ENCODE assay signal across 9 mouse cellular contexts in genomic region chr7:141168518-141168953, GRCm38 (mm10). TPM values are rescaled to one million over a fixed set of nuclear protein-coding genes. Genes with fewer than 3 reads are reported as not detected.
DNase-seq lines count a peak whose midpoint lies in the region; ATAC-seq lines count a peak whose summit lies in the region.
"Had no signal": no experiment of that assay in that cellular context is flagged by ENCODE, and none has a peak within 500 bp of the region (broad histone marks: within the 10 kb centered on the region; RNA-seq: fewer than 3 reads in every experiment).

No protein-coding gene starts in this region.

- peak; percentile 92 for DNase-seq in A20 (ENCODE audit: low read depth, low spot score)
- DNase-seq in adrenal gland, adult (ENCODE audit: inconsistent age in 2 of 2, low spot score in 1 of 2) = peak; percentile 88 to 95
- DNase-seq in kidney, postnatal 10 days = peak; percentile 80
- peak; percentile 90 for DNase-seq in lung, postnatal 25 days (ENCODE audit: low spot score)
- DNase-seq in ovary, postnatal 14 days (ENCODE audit: low spot score) = peak; percentile 52
- peak; percentile 61 for DNase-seq in thymus, postnatal 4 days

- H3K9me3 ChIP-seq in heart, embryonic 15.5 days (replicated peaks) = no peaks in the 10 kb centered on the region

- peaks cover 38% of the 10 kb centered on the region for H3K4me1 ChIP-seq in heart, embryonic 15.5 days (replicated peaks)

- peak overlapping the region; percentile 78 for H3K4me2 ChIP-seq in heart, embryonic 15.5 days

- peak overlapping the region; percentile 73 for H3K9ac ChIP-seq in heart, embryonic 15.5 days

- peaks cover 6% of the 10 kb centered on the region for H3K36me3 ChIP-seq in heart, embryonic 15.5 days

- WGBS in heart, embryonic 15.5 days = 2% methylated on average over 22 of the region's 22 CpGs

- ATAC-seq in erythroblast, adult 5-6 weeks (replicated peaks; ENCODE audit: low FRiP score, poor library complexity, severe bottlenecking) = peak; percentile 68
- ATAC-seq in heart, embryonic 15.5 days (replicated peaks; ENCODE audit: insufficient number of reproducible peaks, insufficient read depth, low FRiP score, low read depth) = peak; percentile 20; the same call in 1 of the 2 replicates

- H3K27ac ChIP-seq in heart, embryonic 15.5 days = peak overlapping the region; percentile 49; the same call in 1 of the 2 replicates

- peak overlapping the region; percentile 68 for H3K4me3 ChIP-seq in heart, embryonic 15.5 days

- no peaks in the 10 kb centered on the region for H3K27me3 ChIP-seq in heart, embryonic 15.5 days

RNA-seq across cellular contexts. Expression of gene Rnh1, which starts 4.1 kb away (rescaled TPM):
- 11.9 and 13.8 TPM in 2 replicates for total RNA-seq in erythroblast, adult 5-6 weeks (2015; ENCODE audit: low replicate concordance)
- 15.1 and 15.7 TPM in 2 replicates for total RNA-seq in erythroblast, adult 5-6 weeks (2017; ENCODE audit: low replicate concordance)
- 86.6 and 111 TPM in 2 replicates for polyA plus RNA-seq in heart, embryonic 15.5 days (2015; fragmentation: Nextera tagmentation; extraction: Ambion mirVana)

RNA-seq across cellular contexts. Expression of gene Hras, which starts 25.3 kb away (rescaled TPM):
- total RNA-seq in erythroblast, adult 5-6 weeks (2015; ENCODE audit: low replicate concordance) = 3.8 and 24.9 TPM in 2 replicates
- total RNA-seq in erythroblast, adult 5-6 weeks (2017; ENCODE audit: low replicate concordance) = 11.4 and 20.8 TPM in 2 replicates
- 74.4 and 92.5 TPM in 2 replicates for polyA plus RNA-seq in heart, embryonic 15.5 days (2015; fragmentation: Nextera tagmentation; extraction: Ambion mirVana)

RNA-seq across cellular contexts. Expression of gene Lrrc56, which starts 25.4 kb away (rescaled TPM):
- total RNA-seq in erythroblast, adult 5-6 weeks (2015; ENCODE audit: low replicate concordance) = 2.1 TPM in 1 of 2 replicates, not detected in the other
- total RNA-seq in erythroblast, adult 5-6 weeks (2017; ENCODE audit: low replicate concordance) = 0.94 and 1.8 TPM in 2 replicates
- 2.7 and 4.0 TPM in 2 replicates for polyA plus RNA-seq in heart, embryonic 15.5 days (2015; fragmentation: Nextera tagmentation; extraction: Ambion mirVana)

RNA-seq across cellular contexts. Expression of gene Lmntd2, which starts 45.3 kb away (rescaled TPM):
- total RNA-seq in erythroblast, adult 5-6 weeks (2015; ENCODE audit: low replicate concordance) = not detected in 2 replicates
- 0.17 and 1.7 TPM in 2 replicates for total RNA-seq in erythroblast, adult 5-6 weeks (2017; ENCODE audit: low replicate concordance)
- polyA plus RNA-seq in heart, embryonic 15.5 days (2015; fragmentation: Nextera tagmentation; extraction: Ambion mirVana) = 0.23 and 0.58 TPM in 2 replicates
- total RNA-seq: gastrocnemius, postnatal 4 days had no signal

RNA-seq across cellular contexts. Expression of gene Ptdss2, which starts 46.4 kb away (rescaled TPM):
- total RNA-seq in erythroblast, adult 5-6 weeks (2015; ENCODE audit: low replicate concordance) = 123 and 158 TPM in 2 replicates
- total RNA-seq in erythroblast, adult 5-6 weeks (2017; ENCODE audit: low replicate concordance) = 153 and 164 TPM in 2 replicates
- 51.9 and 56.5 TPM in 2 replicates for polyA plus RNA-seq in heart, embryonic 15.5 days (2015; fragmentation: Nextera tagmentation; extraction: Ambion mirVana)

Comparison
In these comparisons a context has a peak if more than half of its experiments do, and no peak if none do; other contexts are left out.
1. Peak in every context shown above with its lines: DNase-seq, ATAC-seq, H3K4me3 ChIP-seq and H3K27ac ChIP-seq.